Mouse (Mus musculus) heart, postnatal 36 days (tissue): ENCODE measurements around the gene Poll. TPM values are rescaled to one million over a fixed set of nuclear protein-coding genes. Genes with fewer than 3 reads are reported as not detected.
"Not testable (repeated sequence)": the region's sequence is repeated elsewhere in the genome, so short reads cannot be mapped to it uniquely, and the experiment has no call there.

ENCODE experiments used
- DNase-seq, 2 experiments: peaks; one replicate each; pipeline ENCODE4 v3.0.0; 2021 to 2022
- intact Hi-C: fragments of 180-260 bp; cut with DNase I; formaldehyde crosslinking; loops from one replicate; pipeline ENCODE4 v1.15.1; 2025
- total RNA-seq, 2 experiments: library from RNA; stranded (reverse); gene quantifications; 2 replicates each; pipeline ENCODE4 v1.2.3; 2021

The Poll gene
- total RNA-seq, 2 experiments from 2014 or later = 9.8 to 11.4 TPM

- intact Hi-C loops = no loop called here
- DNase-seq = peak in 1 of 2 experiments; percentile 37
Measured at GRCm38 (mm10) chr19:45578976-45579375, 18.6 kb upstream of the Poll start.

- DNase-seq = no peak
- intact Hi-C loops = no loop called here
Measured at GRCm38 (mm10) chr19:45577141-45577750, 16.9 kb upstream of the Poll start.

GRCm38 (mm10) chr19:45575632-45576001 lies 15.3 kb upstream of the Poll start:
- intact Hi-C loops = loop anchor here (1.0 kb wide), 1 partner anchor 171 kb away; no protein-coding TSS in a partner anchor
- no peak for DNase-seq

- intact Hi-C loops = loop anchor here (1.0 to 5.0 kb wide), 2 partner anchors 52 to 171 kb away; no protein-coding TSS in a partner anchor
- DNase-seq = peak in 1 of 2 experiments; percentile 27
Measured at GRCm38 (mm10) chr19:45574941-45575631, 14.8 kb upstream of the Poll start.

- intact Hi-C loops = loop anchor here (5.0 kb wide), 1 partner anchor 53 kb away; no protein-coding TSS in a partner anchor
- DNase-seq = no peak
Measured at GRCm38 (mm10) chr19:45574339-45574898, 14.1 kb upstream of the Poll start.

GRCm38 (mm10) chr19:45573861-45574267 lies 13.5 kb upstream of the Poll start:
- peak; percentile 78 to 81 for DNase-seq
- intact Hi-C loops = loop anchor here (5.0 kb wide), 1 partner anchor 53 kb away; no protein-coding TSS in a partner anchor

- intact Hi-C loops = loop anchor here (5.0 kb wide), 1 partner anchor 54 kb away; no protein-coding TSS in a partner anchor
- DNase-seq = no peak
Measured at GRCm38 (mm10) chr19:45573033-45573432, 12.7 kb upstream of the Poll start.

GRCm38 (mm10) chr19:45567367-45567766 lies 7.0 kb upstream of the Poll start:
- intact Hi-C loops = no loop called here
- DNase-seq = no peak

- intact Hi-C loops = no loop called here
- no peak for DNase-seq
Measured at GRCm38 (mm10) chr19:45565925-45566715, 5.8 kb upstream of the Poll start.

- intact Hi-C loops = no loop called here
Measured at GRCm38 (mm10) chr19:45554136-45554535, 6.2 kb downstream of the Poll start.

GRCm38 (mm10) chr19:45552187-45552586 lies 8.1 kb downstream of the Poll start:
- intact Hi-C loops = no loop called here
- DNase-seq = no peak

More at GRCm38 (mm10) chr19:45554136-45554535, 6.2 kb downstream of the Poll start:
- DNase-seq = no peak

- intact Hi-C loops = loop anchor here (5.0 kb wide), 1 partner anchor 113 kb away; no protein-coding TSS in a partner anchor
- DNase-seq = no peak
Measured at GRCm38 (mm10) chr19:45549948-45550347, 10.4 kb downstream of the Poll start.

GRCm38 (mm10) chr19:45549128-45549915 lies 11.0 kb downstream of the Poll start:
- DNase-seq = no peak
- intact Hi-C loops = loop anchor here (5.0 kb wide), 1 partner anchor 112 kb away; no protein-coding TSS in a partner anchor

GRCm38 (mm10) chr19:45548196-45548595 lies 12.1 kb downstream of the Poll start:
- intact Hi-C loops = loop anchor here (5.0 kb wide), 1 partner anchor 111 kb away; no protein-coding TSS in a partner anchor
- not testable (repeated sequence) for DNase-seq

- intact Hi-C loops = loop anchor here (1.0 to 5.0 kb wide), 6 partner anchors 58 to 368 kb away; no protein-coding TSS in a partner anchor
- peak; percentile 86 to 88 for DNase-seq
Measured at GRCm38 (mm10) chr19:45544925-45545321, 15.4 kb downstream of the Poll start.

GRCm38 (mm10) chr19:45544152-45544924 lies 16.0 kb downstream of the Poll start:
- intact Hi-C loops = loop anchor here (2.0 to 5.0 kb wide), 4 partner anchors 57 to 368 kb away; no protein-coding TSS in a partner anchor
- DNase-seq = peak in 1 of 2 experiments; percentile 15

GRCm38 (mm10) chr19:45542061-45542460 lies 18.3 kb downstream of the Poll start:
- intact Hi-C loops = loop anchor here (5.0 kb wide), 2 partner anchors 55 to 245 kb away; no protein-coding TSS in a partner anchor
- DNase-seq = no peak

GRCm38 (mm10) chr19:45541409-45542041 lies 18.8 kb downstream of the Poll start:
- peak; percentile 25 to 39 for DNase-seq
- intact Hi-C loops = loop anchor here (5.0 kb wide), 2 partner anchors 54 to 244 kb away; no protein-coding TSS in a partner anchor
